Mouse (Mus musculus) heart, embryonic 11.5 days (tissue): ENCODE measurements at regions not wholly inside any gene's neighbourhood (a gene's known extent, or its start where the extent isn't known, plus 50 kb on each side); places are given as distances from the start of the nearest gene placed in this dataset.
A peak's percentile ranks its signal among the peaks of the same experiment; 100 is the strongest.

Experiments
- ATAC-seq: fragments of 200-750 bp; cut with Nextera tagmentation; replicated peaks from 2 replicates; pipeline ENCODE4 v1.8.0; 2017; ENCODE audit warnings: moderate library complexity; ENCODE audit not compliant: insufficient number of reproducible peaks, low FRiP score, low TSS enrichment
- H3K27ac ChIP-seq: fragments of 300-500 bp; sonication (generic); 2 replicates; pipeline ENCODE4 v1.5.1; 2014; ENCODE audit warnings: mild to moderate bottlenecking, low read depth, low read length
- H3K27me3 ChIP-seq: fragments of 300-500 bp; sonication (generic); 2 replicates; pipeline ENCODE4 v1.6.1; 2014; ENCODE audit warnings: mild to moderate bottlenecking, low read length, mixed read lengths; ENCODE audit not compliant: control insufficient read depth, insufficient read depth
- H3K36me3 ChIP-seq: fragments of 300-500 bp; sonication (generic); 2 replicates; pipeline ENCODE4 v1.6.1; 2014; ENCODE audit warnings: mild to moderate bottlenecking, low read length, moderate library complexity, mixed read lengths; ENCODE audit not compliant: control insufficient read depth, insufficient read depth
- H3K4me1 ChIP-seq: fragments of 300-500 bp; sonication (generic); 2 replicates; pipeline ENCODE4 v1.6.1; 2014; ENCODE audit warnings: low read length; ENCODE audit not compliant: control insufficient read depth, insufficient read depth
- H3K4me2 ChIP-seq: fragments of 300-500 bp; sonication (generic); 2 replicates; pipeline ENCODE4 v1.6.1; 2014; ENCODE audit warnings: mild to moderate bottlenecking, moderate library complexity
- H3K4me3 ChIP-seq: fragments of 300-500 bp; sonication (generic); 2 replicates; pipeline ENCODE4 v1.5.1; 2014; ENCODE audit warnings: low read depth, low read length
- H3K9ac ChIP-seq: fragments of 300-500 bp; sonication (generic); 2 replicates; pipeline ENCODE4 v1.6.1; 2014; ENCODE audit warnings: mild to moderate bottlenecking, low read depth, low read length, moderate library complexity
- H3K9me3 ChIP-seq: fragments of 300-500 bp; sonication (generic); replicated peaks from 2 replicates; pipeline ENCODE4 v1.6.1; 2016; ENCODE audit warnings: low read length; ENCODE audit not compliant: control insufficient read depth
- WGBS: fragments of 180-500 bp; shearing (Covaris S2); extraction: QIAGEN DNeasy Blood & Tissue Kit; methylation state at CpG from one replicate; pipeline ENCODE4 v1.1.7; 2014; ENCODE audit not compliant: insufficient replicate concordance; 5-methylcytosine and 5-hydroxymethylcytosine counted together

DNA sequence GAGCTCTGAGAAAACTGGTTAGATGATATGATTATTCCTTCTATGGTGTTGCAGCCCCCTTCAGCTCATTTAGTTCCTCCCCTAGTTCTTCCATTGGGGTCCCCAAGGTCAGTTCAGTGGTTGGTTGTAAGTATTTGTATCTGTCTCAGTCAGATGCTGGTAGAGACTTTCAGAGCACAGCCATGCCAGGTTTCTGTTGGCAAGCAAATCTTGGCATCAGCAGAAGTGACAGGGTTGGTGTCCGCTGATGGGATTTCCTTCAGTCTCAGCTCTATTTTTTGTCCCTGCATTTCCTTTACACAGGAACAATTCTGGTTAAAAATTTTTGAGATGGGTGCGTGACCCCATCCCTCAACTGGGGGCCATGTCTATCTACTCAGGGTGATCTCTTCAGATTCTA lies 55.3 kb upstream of the Spaca1 start:
- Histone ChIP-seq H3K9me3 (peaks cover 11% of the 10 kb centered on the region), H3K36me3 (no peaks in the 10 kb centered on the region), H3K4me2 (no peak overlapping the region), H3K27ac (no peak overlapping the region), H3K4me1 (no peaks in the 10 kb centered on the region), H3K4me3 (no peak overlapping the region), H3K9ac (no peak overlapping the region), H3K27me3 (no peaks in the 10 kb centered on the region)
- 94% methylated on average over 2 of the region's 2 CpGs for WGBS
- ATAC-seq: no peak

DNA sequence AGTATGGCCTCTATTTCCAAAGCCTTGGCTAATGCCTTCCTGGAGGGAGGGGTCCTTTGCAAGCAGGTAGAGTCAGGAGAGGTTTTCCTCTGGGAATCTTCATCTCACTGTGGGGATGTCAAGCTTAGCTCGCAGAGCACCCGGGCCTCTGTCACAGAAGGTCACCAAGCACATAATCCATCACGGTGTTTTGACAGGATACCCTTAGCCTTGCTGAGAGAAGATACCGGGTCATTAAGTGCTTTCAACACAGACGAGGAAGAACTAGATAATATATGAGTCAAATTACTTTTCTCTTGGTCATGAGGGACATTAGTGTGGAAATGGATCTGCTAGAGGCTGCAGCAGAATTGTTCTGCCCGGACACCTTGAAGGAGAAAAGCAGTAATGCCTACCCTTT lies 64.3 kb upstream of the Spaca1 start:
- WGBS: 14% methylated on average over 6 of the region's 6 CpGs
- Histone ChIP-seq H3K4me3 (no peak overlapping the region), H3K4me2 (no peak overlapping the region)

DNA sequence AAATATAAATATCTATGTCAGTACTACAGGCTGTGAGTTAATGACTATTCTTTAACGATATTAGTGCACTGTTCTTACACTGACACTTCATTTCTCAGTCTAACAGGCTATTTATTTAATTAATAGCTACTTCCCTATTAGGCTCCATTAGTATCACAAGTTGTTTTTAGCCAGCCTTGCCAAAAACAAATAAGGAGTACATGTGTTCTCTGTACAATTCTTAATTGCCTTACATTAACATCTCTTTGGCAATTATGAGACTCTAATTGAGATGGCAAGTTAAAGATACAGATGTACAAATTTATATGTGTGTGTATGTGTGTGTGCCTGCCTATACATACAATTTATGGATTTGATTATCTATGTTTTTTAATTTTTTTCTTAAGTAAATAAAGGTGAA lies 67.1 kb upstream of the Spaca1 start:
- Histone ChIP-seq H3K9me3 (no peaks in the 10 kb centered on the region), H3K36me3 (no peaks in the 10 kb centered on the region)
- WGBS: 75% methylated on average over 1 of the region's 1 CpGs

More for the DNA sequence above, 64.3 kb upstream of the Spaca1 start:
- no peaks in the 10 kb centered on the region for H3K4me1 ChIP-seq
- H3K9ac ChIP-seq: no peak overlapping the region
- no peak overlapping the region for H3K27ac ChIP-seq
- H3K9me3 ChIP-seq: no peaks in the 10 kb centered on the region
- H3K27me3 ChIP-seq: no peaks in the 10 kb centered on the region
- no peaks in the 10 kb centered on the region for H3K36me3 ChIP-seq
- no peak for ATAC-seq

DNA sequence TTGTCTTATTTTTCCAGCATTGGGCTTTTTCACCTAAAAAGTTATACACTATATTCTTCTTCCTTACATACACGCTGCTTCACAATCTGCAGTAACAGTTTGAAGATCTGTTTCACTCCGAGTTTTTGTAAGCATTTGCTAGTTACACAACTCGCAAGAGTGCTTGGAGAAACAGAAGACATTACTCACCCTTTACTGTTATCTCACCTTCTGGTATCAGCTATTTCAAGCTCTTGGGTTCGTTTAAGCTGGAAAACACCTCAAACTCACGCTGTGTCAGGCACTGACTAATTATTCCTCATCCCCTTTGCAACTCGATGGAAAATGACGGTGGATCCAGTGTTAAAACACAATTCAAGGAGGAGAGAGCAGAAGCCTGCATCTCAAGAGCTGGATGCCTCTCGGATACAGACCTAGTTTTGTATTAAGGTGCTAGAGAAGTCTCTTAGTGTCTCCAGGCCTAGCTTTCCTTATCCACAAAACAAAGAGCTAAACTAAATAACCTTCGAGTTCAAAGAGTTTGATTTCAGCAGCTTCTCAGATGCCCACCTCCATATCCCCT lies 73.0 kb upstream of the Spaca1 start:
- H3K4me1 ChIP-seq: no peaks in the 10 kb centered on the region
- H3K36me3 ChIP-seq: no peaks in the 10 kb centered on the region
- no peaks in the 10 kb centered on the region for H3K27me3 ChIP-seq
- H3K27ac ChIP-seq: no peak overlapping the region
- no peak for ATAC-seq
- H3K9me3 ChIP-seq: no peaks in the 10 kb centered on the region
- no peak overlapping the region for H3K4me3 ChIP-seq
- H3K9ac ChIP-seq: no peak overlapping the region
- H3K4me2 ChIP-seq: peak overlapping the region; percentile 14; the same call in 1 of the 2 replicates
- WGBS: 34% methylated on average over 9 of the region's 9 CpGs

More for the DNA sequence above, 67.1 kb upstream of the Spaca1 start:
- Histone ChIP-seq H3K4me3 (no peak overlapping the region), H3K4me1 (no peaks in the 10 kb centered on the region), H3K4me2 (no peak overlapping the region), H3K27me3 (no peaks in the 10 kb centered on the region), H3K9ac (no peak overlapping the region), H3K27ac (no peak overlapping the region)
- no peak for ATAC-seq

DNA sequence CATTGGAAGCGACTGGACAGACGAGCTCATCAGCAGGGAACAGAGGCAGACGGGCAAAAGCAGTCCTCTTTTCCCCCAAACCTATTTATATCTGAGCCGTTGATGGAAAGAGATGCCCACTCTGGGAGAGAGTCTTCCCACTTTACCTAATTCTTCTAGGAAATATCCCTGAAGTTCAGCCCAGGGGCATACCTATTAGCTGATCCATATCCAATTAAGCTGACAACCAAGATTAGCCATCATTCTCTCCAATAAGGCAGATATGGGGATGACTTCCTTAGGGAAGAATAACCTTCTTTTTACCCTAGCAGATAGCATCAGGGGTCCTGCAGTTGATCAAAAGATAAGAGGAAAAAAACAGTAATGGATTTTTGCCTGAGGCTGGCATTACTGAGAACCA lies 78.2 kb upstream of the Spaca1 start:
- no peak for ATAC-seq
- Histone ChIP-seq H3K4me1 (no peaks in the 10 kb centered on the region), H3K27me3 (no peaks in the 10 kb centered on the region), H3K9ac (no peak overlapping the region), H3K4me2 (no peak overlapping the region), H3K4me3 (no peak overlapping the region), H3K9me3 (no peaks in the 10 kb centered on the region), H3K27ac (no peak overlapping the region), H3K36me3 (no peaks in the 10 kb centered on the region)
- WGBS: 39% methylated on average over 4 of the region's 4 CpGs

DNA sequence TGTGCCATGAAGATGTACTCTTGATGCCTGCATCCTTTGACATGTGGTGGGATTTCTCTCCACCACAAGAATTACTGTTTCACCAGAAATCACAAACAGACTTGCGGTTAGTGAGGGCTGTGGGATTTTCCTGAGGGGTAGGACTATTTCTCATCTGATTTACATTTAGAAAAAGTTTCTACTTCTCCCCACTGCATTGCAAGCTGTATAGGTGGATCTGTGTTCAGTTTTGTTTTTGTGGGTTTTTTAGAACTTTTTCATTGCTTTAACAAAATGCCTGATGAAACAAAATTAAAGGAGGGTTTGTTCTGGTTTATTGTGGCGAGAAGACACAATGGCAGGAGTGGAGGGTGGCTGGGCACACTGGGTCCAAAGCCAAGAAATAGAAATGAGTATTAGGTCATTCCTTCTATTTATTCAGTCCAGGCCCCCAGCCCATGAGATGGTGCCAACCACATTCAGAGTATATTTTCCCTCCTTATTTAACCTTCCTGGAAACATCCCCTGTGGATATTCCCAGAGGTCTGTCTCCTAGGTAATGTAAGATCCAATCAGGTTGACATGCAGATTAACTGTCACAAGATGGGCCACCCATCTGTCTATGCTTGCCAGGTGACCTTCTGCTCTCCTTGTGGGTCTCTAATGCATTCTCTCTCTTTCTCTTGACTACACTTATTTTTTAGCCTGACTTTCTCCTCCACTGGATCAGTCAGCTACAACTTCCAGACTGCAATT lies 96.3 kb upstream of the Spaca1 start:
- no peaks in the 10 kb centered on the region for H3K9me3 ChIP-seq
- 83% methylated on average over 2 of the region's 2 CpGs for WGBS

DNA sequence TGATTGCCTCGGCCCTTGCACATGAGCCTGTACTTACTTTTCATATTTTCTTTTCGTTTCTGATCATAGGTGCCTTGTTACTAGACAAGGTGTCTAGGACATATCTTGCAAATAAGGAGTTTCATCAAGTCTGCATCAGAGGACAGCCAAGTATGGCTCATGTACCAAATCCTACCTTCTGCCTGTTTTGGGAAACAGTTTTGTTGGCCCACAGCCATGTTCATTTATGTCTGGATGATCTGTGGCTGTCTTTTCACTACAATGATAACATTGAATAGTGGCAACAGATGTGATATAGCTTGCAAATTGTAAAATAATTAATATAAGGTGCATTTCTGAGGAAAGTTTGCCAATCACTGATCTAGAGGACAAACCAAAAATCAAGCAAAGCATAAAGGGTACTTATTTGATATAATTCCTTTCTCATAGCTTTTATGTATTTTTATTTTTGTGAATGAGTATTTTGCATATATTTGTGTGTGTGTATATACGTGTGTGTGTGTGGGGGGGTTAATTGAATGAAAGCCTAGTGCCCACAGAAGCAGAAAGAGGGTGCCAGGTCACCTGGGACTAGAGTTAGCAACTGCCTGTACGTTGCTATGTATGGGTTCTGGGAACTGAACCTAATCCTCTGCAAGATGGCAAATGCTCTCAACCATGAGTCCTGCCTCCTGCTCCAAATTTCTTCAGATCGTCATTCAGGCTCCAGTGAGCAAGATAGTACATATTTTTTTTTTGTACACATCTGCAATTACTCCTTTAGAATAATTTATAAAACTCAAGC lies 99.2 kb upstream of the Spaca1 start:
- Histone ChIP-seq H3K9me3 (no peaks in the 10 kb centered on the region), H3K4me2 (no peak overlapping the region), H3K9ac (no peak overlapping the region), H3K36me3 (no peaks in the 10 kb centered on the region), H3K27me3 (no peaks in the 10 kb centered on the region), H3K4me1 (no peaks in the 10 kb centered on the region), H3K4me3 (no peak overlapping the region), H3K27ac (no peak overlapping the region)
- WGBS: 75% methylated on average over 5 of the region's 5 CpGs
- ATAC-seq: no peak

More for the DNA sequence above, 96.3 kb upstream of the Spaca1 start:
- Histone ChIP-seq H3K27me3 (no peaks in the 10 kb centered on the region), H3K4me3 (no peak overlapping the region), H3K36me3 (no peaks in the 10 kb centered on the region), H3K27ac (no peak overlapping the region), H3K4me1 (no peaks in the 10 kb centered on the region), H3K9ac (no peak overlapping the region), H3K4me2 (no peak overlapping the region)
- ATAC-seq: no peak

DNA sequence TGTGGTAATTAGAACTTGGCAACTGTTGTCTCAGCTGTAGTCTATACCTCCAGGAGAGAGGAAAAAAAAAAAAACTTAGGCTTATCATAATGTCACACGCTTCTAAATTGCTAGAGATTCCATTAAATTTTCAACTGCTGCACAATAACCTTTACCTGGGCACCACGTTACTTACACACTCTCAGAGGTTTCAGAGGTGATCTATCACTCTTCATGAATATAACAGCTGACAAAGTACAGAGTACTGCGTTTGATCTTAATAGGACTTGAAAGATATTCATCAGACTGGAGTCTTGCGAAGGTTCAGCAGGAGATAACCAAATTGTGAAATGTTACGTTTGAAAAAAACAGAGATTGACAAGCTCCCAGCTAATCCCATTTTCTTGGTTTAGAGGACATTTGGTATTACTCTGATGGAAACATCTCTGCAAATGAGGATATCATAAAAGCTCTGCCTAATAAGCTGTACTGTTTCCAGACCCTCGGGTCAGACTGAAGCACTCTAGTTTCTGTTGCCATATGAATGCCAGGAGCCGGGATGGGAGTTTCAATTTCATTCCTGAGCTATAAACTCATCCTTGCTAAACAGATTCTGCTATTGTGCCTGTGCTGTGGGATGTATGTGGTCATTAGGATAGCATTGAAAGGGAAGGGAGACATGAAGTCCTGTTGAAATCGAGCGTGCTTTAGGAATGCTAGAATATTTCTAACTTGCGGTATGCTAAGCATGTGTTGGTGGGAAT lies 101.8 kb upstream of the Spaca1 start:
- no peak for ATAC-seq
- WGBS: 43% methylated on average over 10 of the region's 10 CpGs
- no peak overlapping the region for H3K4me3 ChIP-seq
- H3K27ac ChIP-seq: no peak overlapping the region
- no peak overlapping the region for H3K9ac ChIP-seq
- no peaks in the 10 kb centered on the region for H3K36me3 ChIP-seq
- H3K4me2 ChIP-seq: no peak overlapping the region
- H3K27me3 ChIP-seq: no peaks in the 10 kb centered on the region
- H3K4me1 ChIP-seq: no peaks in the 10 kb centered on the region
- no peaks in the 10 kb centered on the region for H3K9me3 ChIP-seq
